Mouse (Mus musculus) granulocyte monocyte progenitor cell, adult 5-6 weeks (primary cell): ENCODE results near the gene Ostm1. TPM values are rescaled to one million over a fixed set of nuclear protein-coding genes. Genes with fewer than 3 reads are reported as not detected.

ENCODE experiments used
- ATAC-seq: replicated peaks from 2 replicates; pipeline ENCODE4 v1.8.0; 2016; ENCODE audit warnings: mild to moderate bottlenecking, moderate TSS enrichment, inconsistent platforms; ENCODE audit not compliant: poor library complexity, severe bottlenecking
- total RNA-seq, 2 experiments: library from RNA; stranded (forward) in 1 of 2; stranded (reverse) in 1 of 2; fragments of 200-712, 200-1000 nt in 1 of 2; fragments of >200 nt in 1 of 2; fragmentation: Nextera tagmentation in 1 of 2; gene quantifications; 2 replicates each; pipeline ENCODE4 v1.2.3; 2014 to 2017

The Ostm1 gene
- total RNA-seq, 2 experiments from 2014 or later: 33.4 to 47.2 TPM

GRCm38 (mm10) chr10:42581694-42582565, 1.7 kb upstream of the Ostm1 start:
- ATAC-seq: peak; percentile 28; the same call in 1 of the 2 replicates

GRCm38 (mm10) chr10:42582566-42583110, 984 bp upstream of the Ostm1 start:
- ATAC-seq: no peak

- ATAC-seq: no peak
Observed at GRCm38 (mm10) chr10:42583902-42584435, 347 bp downstream of the Ostm1 start.

DNA sequence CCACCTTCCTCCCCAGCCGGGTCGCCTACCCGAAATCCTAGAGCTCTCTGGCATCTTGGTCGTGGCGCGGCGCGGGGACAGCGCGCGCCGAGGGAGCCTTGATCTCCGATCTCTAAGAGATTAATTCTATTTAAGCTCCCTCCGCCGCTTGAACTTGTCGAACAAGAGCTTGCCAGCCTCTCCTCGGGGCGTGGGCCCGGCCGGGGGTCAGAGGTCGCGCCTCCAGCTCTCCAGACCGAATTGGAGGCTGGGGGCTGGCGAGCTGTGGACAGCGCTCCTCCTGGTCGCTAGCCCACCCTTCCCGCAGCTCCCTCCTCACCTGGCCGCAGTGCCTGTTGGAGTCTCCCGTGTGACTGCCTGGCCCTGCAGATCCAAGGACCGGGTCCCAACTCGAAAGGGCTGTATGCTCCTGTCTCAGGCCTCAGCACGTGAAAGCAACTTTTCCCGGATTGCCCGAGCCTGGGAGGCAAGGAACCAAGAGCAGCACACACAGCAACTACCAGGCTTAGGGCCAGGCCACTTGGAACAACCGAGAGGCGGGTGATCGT, 888 bp downstream of the Ostm1 start:
- no peak for ATAC-seq

DNA sequence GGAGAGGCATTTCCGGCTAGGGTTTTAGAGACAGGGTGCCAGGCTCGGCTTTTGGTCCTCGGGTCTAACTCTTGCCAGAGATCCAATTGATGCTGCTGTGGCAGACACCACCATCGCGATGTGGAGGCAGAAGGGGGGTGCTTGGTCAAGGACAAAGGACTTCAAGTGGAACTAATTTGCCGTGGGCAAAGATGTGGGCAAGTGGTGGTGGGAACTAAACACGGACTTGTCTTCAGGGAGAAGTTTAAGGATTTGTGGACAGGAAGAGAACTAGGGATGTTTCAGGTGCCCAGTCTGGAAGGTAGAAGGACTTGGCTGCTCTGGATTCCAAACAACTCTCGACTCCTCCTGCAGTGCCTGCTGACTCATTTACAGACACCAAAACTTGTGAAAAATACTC, 1.5 kb downstream of the Ostm1 start:
- no peak for ATAC-seq

DNA sequence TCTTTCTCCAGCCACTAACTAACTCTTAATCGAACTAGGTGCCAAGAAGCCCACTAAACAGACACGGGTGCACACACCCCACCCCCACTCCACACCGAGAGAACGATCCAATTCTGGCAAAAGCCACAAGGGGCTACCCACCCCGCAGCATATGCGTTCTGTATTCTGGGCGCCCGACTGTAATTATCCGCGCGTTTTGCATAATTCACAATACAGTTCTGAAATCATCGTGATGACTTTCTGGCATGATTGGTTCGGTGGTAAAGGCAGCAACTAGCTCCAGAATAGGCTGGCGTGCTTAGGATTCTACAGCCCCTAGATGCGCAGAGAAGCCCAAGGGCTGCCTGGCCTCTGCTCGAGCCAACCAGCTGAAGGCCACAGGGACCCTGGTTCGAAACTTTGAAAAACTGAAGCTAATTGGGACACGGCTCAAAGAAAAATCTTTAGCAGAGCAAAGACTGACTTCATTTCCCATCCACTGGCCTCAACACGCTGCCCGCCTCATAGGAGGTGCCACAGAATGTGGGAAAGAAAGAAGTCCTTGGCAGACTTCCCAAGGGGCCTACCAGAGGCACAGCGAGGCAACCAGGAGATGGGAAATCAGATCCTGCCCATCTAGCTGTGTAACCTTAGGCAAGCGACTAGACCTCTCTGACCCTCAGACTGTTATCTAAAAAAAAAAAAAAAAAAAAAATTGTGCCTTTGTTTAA, 2.1 kb downstream of the Ostm1 start:
- ATAC-seq: no peak

- ATAC-seq: no peak
Observed at GRCm38 (mm10) chr10:42587961-42588750, 4.5 kb downstream of the Ostm1 start.

GRCm38 (mm10) chr10:42589505-42589904, 5.9 kb downstream of the Ostm1 start:
- ATAC-seq: no peak

DNA sequence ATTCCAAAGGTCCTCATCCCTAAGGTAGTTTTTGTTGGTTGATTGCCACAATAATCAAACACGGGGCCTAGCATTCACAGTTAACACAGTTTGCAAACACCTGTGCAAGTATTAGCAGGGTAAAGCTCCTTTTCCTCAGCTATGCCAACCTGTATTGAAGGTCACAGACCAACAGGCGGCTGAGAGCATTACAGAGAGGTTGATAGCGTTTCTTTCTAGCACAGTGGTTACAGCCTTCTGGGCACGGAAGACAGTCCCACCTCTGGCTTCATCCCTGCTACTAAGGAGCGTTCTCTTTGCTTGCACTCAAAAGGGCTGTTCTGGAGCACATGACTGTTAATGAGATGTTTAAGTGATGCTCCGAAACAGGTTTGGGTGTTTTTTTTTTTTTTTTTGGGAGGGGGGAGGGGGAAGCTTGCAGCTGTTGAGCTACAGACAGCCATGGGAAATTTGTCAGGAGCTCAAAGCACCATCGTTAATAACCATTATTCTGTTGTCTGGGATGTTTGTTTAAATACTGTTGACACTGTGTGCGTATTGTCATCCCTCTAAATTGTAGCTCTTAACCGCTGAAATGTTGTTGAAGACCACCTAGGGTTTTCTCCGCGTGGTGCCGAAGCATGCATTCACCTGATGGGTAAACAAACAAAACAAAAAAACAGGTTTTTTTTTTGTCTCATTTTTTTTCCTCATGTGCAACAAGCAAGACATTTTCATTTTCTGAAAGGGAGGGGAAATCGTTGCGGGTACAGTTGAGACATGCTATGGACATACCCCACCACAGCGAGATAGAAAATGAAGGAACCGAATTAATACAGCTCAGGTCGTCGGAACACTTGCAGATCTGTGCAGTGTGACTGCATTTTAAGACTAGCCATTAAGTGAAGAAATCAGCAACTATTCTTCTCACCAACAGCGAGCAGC, 6.9 kb downstream of the Ostm1 start:
- no peak for ATAC-seq

DNA sequence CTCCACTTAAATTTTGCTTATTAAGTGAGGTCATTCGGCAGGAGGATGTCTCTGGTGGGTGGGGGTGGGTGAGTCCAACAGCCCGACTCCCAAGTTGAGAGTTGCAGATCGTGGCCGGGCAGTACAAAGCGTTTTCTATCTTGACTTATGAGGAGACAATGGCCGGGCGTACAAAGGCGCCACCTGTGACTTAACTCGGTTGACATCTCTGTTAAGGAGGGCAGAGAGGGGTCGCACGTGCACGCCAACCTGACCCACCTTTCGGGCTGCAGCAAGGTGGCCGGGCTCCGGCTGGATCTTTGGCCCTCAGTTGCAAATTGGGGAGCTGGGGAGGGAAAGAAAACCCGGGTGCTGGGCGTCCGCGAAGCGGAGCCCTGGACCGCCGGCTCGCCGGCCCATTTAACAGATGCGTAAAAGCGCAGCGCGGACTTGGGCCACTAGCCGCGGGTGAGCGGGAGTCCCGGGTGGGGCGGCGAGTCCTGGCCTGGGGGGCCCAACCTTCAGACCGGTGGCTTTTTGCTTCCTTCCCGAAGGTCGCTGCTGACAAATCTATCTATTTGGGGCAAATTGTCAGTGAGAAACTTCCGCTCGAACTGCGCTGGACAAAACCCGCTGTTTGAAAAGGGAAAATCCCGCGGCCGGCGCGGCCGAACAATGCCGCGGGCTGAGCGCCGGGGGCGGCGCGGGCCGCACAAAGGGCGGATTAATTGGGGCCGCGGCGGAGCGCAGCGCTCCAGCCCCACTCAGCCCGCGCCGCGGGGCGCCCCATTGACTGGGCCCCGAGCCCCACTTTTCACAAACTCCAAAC, 7.8 kb downstream of the Ostm1 start:
- no peak for ATAC-seq

GRCm38 (mm10) chr10:42591993-42592686, 8.5 kb downstream of the Ostm1 start:
- ATAC-seq: no peak

- no peak for ATAC-seq
Observed at GRCm38 (mm10) chr10:42593201-42593600, 9.6 kb downstream of the Ostm1 start.

DNA sequence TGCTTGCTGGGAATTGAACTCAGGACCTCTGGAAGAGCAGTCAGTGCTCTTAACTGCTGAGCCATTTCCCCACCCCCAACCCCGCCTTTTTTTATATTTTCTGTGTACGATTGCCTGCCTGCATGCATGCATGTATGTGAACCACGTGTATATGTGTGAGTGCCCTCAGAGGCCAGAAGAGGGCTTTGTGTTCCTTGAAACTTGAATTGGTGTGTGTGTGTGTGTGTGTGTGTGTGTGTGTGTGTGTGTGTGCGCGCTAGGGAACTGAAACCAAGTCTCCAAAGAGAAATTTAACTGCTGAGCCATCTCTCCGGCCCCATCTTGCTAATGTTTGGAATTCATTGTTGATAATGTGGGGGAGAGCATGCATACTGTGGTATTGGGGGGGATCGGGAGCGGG, 15.0 kb downstream of the Ostm1 start:
- peak; percentile 58 for ATAC-seq

DNA sequence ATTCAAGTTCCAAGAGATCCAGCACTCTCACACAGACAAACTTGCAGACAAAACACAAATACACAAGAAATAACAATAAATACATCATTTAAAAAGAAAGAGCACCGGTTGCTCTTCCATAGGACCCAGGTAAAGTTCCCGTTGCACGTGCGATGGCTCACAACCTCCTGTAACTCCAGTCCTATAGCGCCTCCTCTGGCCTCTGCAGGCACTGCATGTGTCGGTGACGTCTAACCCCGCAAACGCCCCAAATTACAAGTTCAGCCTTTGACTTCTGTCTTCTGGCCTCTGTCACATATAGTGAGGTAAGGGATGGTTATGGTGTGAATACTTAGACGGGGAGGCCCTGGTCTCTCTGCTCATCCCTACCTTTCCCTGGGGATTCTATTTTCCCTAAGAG, 17.9 kb downstream of the Ostm1 start:
- ATAC-seq: no peak

GRCm38 (mm10) chr10:42604874-42605273, 21.3 kb downstream of the Ostm1 start:
- ATAC-seq: no peak

DNA sequence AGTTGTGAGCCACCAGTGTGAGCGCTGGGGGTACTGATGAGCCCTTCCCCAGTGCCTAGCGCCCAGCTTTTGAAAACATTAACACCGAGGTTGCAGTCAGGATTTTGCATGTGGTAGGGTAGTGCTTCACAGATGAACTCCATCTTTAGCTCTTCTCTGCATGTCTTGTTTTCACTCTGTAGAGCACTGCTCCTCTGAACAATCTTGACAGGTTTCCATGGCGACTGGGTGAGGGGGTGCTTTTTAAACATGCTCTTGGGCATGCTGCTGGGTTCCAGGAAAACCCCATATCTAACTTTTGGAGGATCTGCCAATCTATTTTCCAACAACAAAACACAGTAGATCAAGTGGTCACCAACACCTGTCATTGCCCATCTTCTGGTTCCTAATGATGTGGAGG, 23.1 kb downstream of the Ostm1 start:
- ATAC-seq: no peak

GRCm38 (mm10) chr10:42613075-42613474, 29.5 kb downstream of the Ostm1 start:
- ATAC-seq: no peak
